Mouse (Mus musculus): ENCODE data around the gene Ip6k3. TPM values are rescaled to one million over a fixed set of nuclear protein-coding genes. Genes with fewer than 3 reads are reported as not detected.

Ip6k3 gene
- polyA plus RNA-seq, 1 experiment from 2014 or later = 0.51 TPM

DNA sequence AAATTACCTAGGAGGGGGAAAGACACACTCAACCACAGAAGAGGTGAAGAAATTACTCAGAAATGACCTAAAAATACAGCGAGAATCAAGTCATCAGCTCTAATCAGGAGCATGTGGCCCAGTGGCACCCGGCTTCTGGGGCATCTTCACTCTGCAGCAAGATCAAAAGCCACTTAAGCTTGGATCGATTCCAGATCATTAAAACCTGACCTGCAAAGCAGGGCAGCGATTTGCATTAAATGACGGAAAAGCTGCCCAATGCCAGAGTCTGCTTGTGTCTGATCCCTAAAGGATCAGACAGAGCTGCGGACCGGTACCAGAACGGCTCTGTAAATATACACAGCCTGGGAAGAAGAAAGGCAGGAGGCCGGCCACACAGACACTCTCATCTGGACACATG, 28.6 kb upstream of the Ip6k3 start:
- no peaks in the 10 kb centered on the region for H3K9me3 ChIP-seq
- H3K4me1 ChIP-seq = peaks cover 44% of the 10 kb centered on the region
- no peaks in the 10 kb centered on the region for H3K27me3 ChIP-seq
- no peak overlapping the region for H3K4me3 ChIP-seq
- 50% methylated on average over 9 of the region's 9 CpGs for WGBS
- H3K27ac ChIP-seq (replicated peaks) = peak overlapping the region; percentile 76
- H3K36me3 ChIP-seq = peaks cover 98% of the 10 kb centered on the region
- no peak overlapping the region for H3K4me2 ChIP-seq (replicated peaks)
- ATAC-seq (ENCODE audit: low FRiP score, low read depth) = no peak
- 0 out of 2 replicates have a peak overlapping the region, but pooled peaks have one; percentile 15 for H3K9ac ChIP-seq (replicated peaks)

DNA sequence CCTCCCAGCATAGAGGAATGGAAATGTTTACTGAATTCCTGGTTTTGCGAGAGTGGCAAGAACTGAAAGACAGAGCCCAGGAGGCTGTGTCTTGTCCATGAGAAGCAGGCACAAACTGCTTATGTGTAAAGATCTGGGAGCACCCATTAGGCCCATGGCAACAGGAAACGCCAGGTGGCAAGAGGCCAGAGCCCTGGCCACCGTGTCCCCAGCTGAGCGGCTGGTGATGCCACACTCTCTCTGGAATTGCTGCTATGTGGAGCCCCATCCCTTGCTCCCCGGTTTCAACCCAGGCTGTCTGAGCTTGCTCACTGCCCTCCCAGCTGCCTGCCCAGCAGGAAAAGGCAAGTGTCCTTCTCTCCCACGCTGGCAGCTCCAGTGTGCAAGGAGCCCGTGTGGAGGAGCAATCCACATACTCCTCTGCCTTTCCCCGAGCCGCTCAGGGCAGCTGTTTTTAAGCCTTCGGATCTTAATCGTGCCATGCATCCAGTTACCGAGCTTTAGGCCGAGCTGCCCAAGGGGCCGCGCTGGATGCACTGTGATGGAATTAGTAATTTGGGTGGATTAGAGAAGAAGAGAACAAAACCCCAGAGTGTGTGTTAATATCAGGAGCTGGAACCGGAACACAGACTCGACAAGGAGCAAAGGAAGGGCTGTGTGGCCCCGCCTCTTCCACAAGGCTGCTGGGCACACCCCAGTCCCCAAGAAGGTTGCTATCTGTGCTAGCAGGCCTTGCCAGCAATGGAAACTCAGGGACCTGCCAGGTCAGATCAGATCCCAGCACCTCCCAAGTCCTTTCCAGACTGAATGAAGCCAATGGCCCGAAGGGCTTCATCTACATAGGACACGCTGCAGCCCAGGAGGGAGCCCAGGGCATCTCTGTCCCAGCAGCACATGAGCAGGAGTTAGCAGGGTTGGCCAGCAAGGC, 26.9 kb upstream of the Ip6k3 start:
- peaks cover 96% of the 10 kb centered on the region for H3K36me3 ChIP-seq
- 43% methylated on average over 20 of the region's 20 CpGs for WGBS
- ATAC-seq (ENCODE audit: low FRiP score, low read depth) = no peak; the same call in 1 of the 2 replicates
- H3K4me2 ChIP-seq (replicated peaks) = no peak overlapping the region
- peak overlapping the region; percentile 76 for H3K27ac ChIP-seq (replicated peaks)
- H3K9me3 ChIP-seq = no peaks in the 10 kb centered on the region
- H3K4me1 ChIP-seq = peaks cover 44% of the 10 kb centered on the region
- H3K9ac ChIP-seq (replicated peaks) = 0 out of 2 replicates have a peak overlapping the region, but pooled peaks have one; percentile 21
- H3K27me3 ChIP-seq = no peaks in the 10 kb centered on the region
- H3K4me3 ChIP-seq = no peak overlapping the region

DNA sequence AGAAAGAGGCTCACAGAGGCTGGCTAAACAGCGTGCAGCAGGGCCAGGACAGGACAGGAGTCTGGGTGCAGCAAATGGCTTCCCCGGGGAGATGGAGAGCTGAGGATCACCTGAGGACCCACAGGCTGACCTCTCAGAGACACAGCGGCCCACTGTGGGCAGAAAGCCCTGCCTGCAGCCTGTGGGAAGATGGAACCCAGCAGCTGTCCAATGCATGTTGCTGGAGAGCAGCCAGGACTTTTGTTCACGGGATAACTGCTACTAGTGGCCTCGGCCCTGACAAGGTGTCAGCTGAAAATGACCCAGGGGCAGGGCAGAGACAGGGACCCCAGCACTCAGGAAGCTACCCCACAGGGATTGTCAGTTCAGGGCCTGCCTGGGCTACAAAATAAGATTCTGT, 24.2 kb upstream of the Ip6k3 start:
- peaks cover 70% of the 10 kb centered on the region for H3K36me3 ChIP-seq

DNA sequence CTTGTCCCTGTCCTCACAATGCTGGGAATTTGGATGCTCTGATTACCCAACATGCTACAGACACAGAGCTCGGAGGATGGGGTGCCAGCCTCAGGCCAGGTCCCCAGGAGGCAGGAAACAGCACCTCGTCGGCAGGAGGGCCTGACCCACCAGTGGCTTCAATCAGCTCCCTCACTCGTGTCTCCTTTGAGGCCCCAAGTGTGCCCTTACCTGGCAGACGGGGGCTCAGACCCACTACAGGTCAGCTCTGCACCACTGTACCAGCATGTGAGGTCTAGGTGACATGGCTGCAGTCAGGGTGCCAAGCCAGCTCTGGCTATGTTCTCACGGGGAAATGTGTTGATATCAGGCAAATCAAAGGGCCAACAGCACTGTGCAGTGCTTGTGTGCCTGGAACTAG, 23.6 kb upstream of the Ip6k3 start:
- Histone ChIP-seq H3K36me3 (peaks cover 65% of the 10 kb centered on the region), H3K4me2 (replicated peaks) (no peak overlapping the region), H3K9ac (replicated peaks) (no peak overlapping the region), H3K27ac (replicated peaks) (no peak overlapping the region), H3K4me3 (no peak overlapping the region), H3K27me3 (no peaks in the 10 kb centered on the region), H3K9me3 (no peaks in the 10 kb centered on the region), H3K4me1 (peaks cover 44% of the 10 kb centered on the region)
- 89% methylated on average over 6 of the region's 6 CpGs for WGBS
- ATAC-seq (ENCODE audit: low FRiP score, low read depth) = no peak

More for the DNA sequence above, 24.2 kb upstream of the Ip6k3 start:
- H3K9ac ChIP-seq (replicated peaks) = no peak overlapping the region
- peaks cover 50% of the 10 kb centered on the region for H3K4me1 ChIP-seq
- no peak overlapping the region for H3K4me3 ChIP-seq
- no peaks in the 10 kb centered on the region for H3K27me3 ChIP-seq
- H3K27ac ChIP-seq (replicated peaks) = no peak overlapping the region
- ATAC-seq (ENCODE audit: low FRiP score, low read depth) = no peak
- H3K4me2 ChIP-seq (replicated peaks) = no peak overlapping the region
- 91% methylated on average over 5 of the region's 5 CpGs for WGBS
- H3K9me3 ChIP-seq = no peaks in the 10 kb centered on the region

DNA sequence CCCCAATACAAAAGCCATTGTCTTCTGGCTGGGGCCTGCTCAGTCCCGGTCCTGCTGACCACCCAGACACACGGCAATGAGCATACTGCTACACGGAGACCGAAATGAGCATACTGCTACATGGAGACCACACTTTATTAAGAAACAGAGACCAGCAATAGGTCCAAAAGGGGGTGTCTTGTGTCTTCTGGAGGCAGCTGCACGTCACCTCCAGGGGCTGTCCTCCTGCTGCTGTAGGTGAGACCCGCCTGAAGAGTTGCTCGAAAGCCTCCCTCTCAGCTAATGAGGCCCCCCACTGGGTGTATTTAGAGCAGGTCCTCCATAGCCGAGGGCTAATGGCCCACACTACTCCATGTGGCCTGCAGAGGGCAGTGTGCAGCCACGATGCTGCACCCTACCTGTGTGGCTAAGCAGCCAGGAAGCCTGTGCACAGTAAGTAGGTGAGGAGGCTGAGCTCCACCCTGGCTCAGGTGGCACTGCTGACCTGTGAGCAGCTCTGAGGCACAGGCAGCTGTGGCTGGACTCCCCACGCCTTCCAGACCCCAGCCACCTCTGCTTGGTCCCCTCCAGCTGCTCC, 22.1 kb upstream of the Ip6k3 start:
- H3K27ac ChIP-seq (replicated peaks) = peak overlapping the region; percentile 30; the same call in 1 of the 2 replicates
- no peaks in the 10 kb centered on the region for H3K27me3 ChIP-seq
- H3K4me2 ChIP-seq (replicated peaks) = no peak overlapping the region
- H3K9me3 ChIP-seq = no peaks in the 10 kb centered on the region
- H3K4me1 ChIP-seq = peaks cover 30% of the 10 kb centered on the region
- H3K4me3 ChIP-seq = no peak overlapping the region
- peaks cover 51% of the 10 kb centered on the region for H3K36me3 ChIP-seq
- ATAC-seq (ENCODE audit: low FRiP score, low read depth) = peak; percentile 72
- H3K9ac ChIP-seq (replicated peaks) = no peak overlapping the region
- 36% methylated on average over 10 of the region's 10 CpGs for WGBS

DNA sequence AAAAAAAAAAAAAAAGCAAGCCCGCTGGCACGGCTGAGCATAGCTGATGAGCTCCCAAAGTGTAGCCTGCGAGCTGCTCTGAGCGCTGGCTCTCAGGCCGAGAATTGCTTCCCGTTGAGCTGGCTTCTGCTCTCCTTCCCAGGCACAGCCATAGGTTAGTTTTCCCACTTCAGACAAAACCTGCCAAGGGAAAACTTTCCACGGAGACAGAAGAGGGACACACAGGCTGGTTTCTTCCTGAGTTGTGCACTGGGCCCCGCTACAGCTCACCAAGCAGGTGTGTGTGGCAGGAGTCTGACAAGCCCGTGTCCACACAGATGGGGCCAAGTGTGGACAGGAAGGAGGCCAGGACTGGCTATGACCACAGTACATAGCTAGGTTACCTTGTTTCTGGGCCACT, 21.3 kb upstream of the Ip6k3 start:
- 82% methylated on average over 9 of the region's 9 CpGs for WGBS

DNA sequence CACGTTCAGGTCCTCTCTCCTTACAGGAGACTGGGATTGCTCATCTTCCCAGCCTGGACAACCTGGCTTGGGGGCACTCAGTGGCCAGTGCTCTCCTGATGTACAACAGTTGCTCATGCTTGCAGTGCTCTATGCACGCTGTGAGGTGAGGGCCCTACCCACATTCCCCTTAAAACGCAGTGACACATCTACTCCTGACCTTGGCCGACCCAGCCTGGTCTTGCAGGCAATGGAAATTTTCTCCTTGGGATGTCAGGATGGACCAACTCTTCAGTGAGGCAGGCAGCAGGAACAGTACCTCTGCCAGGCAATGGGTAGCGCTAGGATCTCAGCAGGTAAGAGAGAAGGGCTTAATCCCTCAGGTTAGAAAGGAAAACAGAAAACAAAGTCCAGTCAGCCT, 19.5 kb upstream of the Ip6k3 start:
- H3K4me3 ChIP-seq = no peak overlapping the region
- ATAC-seq (ENCODE audit: low FRiP score, low read depth) = no peak
- peaks cover 24% of the 10 kb centered on the region for H3K36me3 ChIP-seq
- WGBS = 63% methylated on average over 5 of the region's 5 CpGs
- H3K4me1 ChIP-seq = peaks cover 15% of the 10 kb centered on the region; the same call in 1 of the 2 replicates
- H3K27ac ChIP-seq (replicated peaks) = no peak overlapping the region
- no peaks in the 10 kb centered on the region; the same call in 1 of the 2 replicates for H3K27me3 ChIP-seq
- no peaks in the 10 kb centered on the region for H3K9me3 ChIP-seq
- no peak overlapping the region for H3K4me2 ChIP-seq (replicated peaks)
- H3K9ac ChIP-seq (replicated peaks) = no peak overlapping the region

More for the DNA sequence above, 21.3 kb upstream of the Ip6k3 start:
- Histone ChIP-seq H3K4me1 (peaks cover 21% of the 10 kb centered on the region), H3K27me3 (no peaks in the 10 kb centered on the region), H3K27ac (replicated peaks) (peak overlapping the region; percentile 30; the same call in 1 of the 2 replicates), H3K9ac (replicated peaks) (no peak overlapping the region), H3K9me3 (no peaks in the 10 kb centered on the region), H3K4me2 (replicated peaks) (no peak overlapping the region), H3K4me3 (no peak overlapping the region), H3K36me3 (peaks cover 42% of the 10 kb centered on the region)
- no peak for ATAC-seq (ENCODE audit: low FRiP score, low read depth)

DNA sequence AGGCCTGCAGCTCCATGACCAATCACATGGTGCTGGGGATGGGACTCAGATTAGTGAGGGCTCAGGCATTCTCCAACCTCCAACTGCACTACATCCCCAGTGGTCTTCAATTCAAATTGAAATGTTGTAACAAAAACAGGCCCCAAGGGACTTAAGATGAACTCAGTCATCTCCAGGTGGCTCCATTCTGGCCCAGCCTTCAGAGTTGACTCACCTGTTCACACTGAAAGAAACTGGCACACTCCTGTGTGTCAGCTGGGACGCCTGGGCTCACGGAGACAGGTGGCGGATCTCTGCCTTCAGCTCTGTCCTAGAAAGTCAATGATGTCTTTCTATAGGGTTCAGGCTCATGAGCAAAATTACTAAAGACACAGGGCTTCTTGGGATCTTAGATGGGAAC, 18.5 kb upstream of the Ip6k3 start:
- whole genome bisulfite sequencing = 89% methylated on average over 3 of the region's 3 CpGs

DNA sequence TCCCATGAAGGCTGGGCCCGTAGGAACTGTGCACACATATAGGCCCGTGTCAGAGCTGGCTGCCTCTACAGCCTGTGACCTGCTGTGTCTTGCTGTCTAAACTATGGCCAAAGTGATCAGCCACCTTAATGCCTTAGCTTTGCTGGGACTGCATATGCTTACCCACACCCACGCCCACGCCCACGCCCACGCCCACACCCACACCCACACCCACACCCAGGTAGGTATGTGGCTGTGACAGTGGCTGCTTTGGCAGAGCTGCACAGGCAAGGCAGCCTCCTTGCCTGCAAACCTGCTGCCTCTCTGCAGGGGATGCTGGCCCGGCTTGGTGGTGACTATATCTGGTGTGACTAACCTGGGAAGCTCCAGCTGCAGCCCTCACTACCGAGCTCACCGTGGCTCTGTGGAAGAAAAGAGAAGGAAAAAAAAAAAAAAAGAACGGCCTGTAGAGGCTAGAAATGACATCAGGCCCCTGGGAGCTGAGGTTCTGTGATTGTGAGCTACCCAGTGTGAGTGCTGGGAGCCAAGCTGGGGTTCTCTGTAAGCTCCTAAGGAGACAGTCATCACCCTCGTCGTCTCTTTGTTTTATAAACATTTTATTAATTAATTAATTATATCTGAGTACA, 16.2 kb upstream of the Ip6k3 start:
- no peaks in the 10 kb centered on the region for H3K36me3 ChIP-seq
- H3K9me3 ChIP-seq = no peaks in the 10 kb centered on the region
- 85% methylated on average over 12 of the region's 12 CpGs for WGBS
- no peak overlapping the region for H3K4me3 ChIP-seq
- no peak for ATAC-seq (ENCODE audit: low FRiP score, low read depth)
- H3K9ac ChIP-seq (replicated peaks) = no peak overlapping the region
- peaks cover 10% of the 10 kb centered on the region; the same call in 1 of the 2 replicates for H3K4me1 ChIP-seq
- no peak overlapping the region for H3K27ac ChIP-seq (replicated peaks)
- H3K27me3 ChIP-seq = no peaks in the 10 kb centered on the region; the same call in 1 of the 2 replicates
- H3K4me2 ChIP-seq (replicated peaks) = no peak overlapping the region

More for the DNA sequence above, 18.5 kb upstream of the Ip6k3 start:
- Histone ChIP-seq H3K4me3 (no peak overlapping the region), H3K4me2 (replicated peaks) (no peak overlapping the region), H3K9me3 (no peaks in the 10 kb centered on the region), H3K27me3 (no peaks in the 10 kb centered on the region; the same call in 1 of the 2 replicates), H3K4me1 (peaks cover 15% of the 10 kb centered on the region; the same call in 1 of the 2 replicates), H3K36me3 (peaks cover 14% of the 10 kb centered on the region), H3K9ac (replicated peaks) (no peak overlapping the region), H3K27ac (replicated peaks) (no peak overlapping the region)
- no peak for ATAC-seq (ENCODE audit: low FRiP score, low read depth)

DNA sequence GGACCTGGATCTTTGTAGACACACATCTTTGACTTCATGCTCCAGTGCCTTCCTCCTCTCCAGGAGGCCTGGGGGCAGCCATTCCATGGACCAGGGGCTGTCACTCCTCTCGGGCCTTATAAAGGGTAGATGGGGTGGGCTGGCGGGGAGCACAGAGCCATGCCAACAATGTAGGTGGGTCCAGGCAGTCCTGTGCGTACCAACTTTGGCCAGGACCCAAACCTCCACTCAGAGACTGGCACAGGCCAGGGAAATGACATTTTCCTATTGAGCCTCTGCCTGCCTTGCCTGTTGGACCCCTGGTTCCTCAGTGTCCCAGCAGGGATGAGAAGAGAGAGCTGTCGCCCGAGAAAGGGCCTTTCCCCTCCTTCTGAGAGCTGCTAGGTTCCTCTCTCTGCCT, 14.8 kb upstream of the Ip6k3 start:
- Histone ChIP-seq H3K9ac (replicated peaks) (no peak overlapping the region), H3K4me2 (replicated peaks) (no peak overlapping the region), H3K9me3 (no peaks in the 10 kb centered on the region), H3K4me1 (0 out of 2 replicates have a peak, but pooled peaks cover 6% of the 10 kb centered on the region), H3K36me3 (no peaks in the 10 kb centered on the region), H3K27me3 (no peaks in the 10 kb centered on the region; the same call in 1 of the 2 replicates), H3K4me3 (no peak overlapping the region), H3K27ac (replicated peaks) (no peak overlapping the region)
- WGBS = 78% methylated on average over 5 of the region's 5 CpGs
- ATAC-seq (ENCODE audit: low FRiP score, low read depth) = no peak

DNA sequence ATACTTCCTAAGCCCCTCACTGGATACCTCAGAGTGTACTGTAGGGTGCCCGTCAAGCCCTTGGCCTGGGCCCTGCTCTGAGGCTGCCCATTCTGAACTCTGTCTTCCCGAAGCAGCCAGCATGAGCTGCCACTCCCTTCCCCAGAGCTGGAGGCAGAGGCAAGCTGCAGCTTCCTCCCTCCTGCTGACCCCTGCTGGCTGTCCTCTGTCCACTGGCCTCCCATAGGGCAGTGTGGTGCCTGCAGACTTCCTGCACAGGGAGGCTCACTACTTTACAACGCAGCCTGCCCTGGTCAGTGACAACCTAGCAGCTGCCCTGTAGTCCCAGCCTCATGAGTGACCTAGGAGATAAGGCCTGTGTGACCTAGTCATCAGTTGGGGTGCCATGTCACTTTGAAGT, 14.1 kb upstream of the Ip6k3 start:
- Histone ChIP-seq H3K4me1 (no peaks in the 10 kb centered on the region), H3K4me3 (no peak overlapping the region), H3K27me3 (no peaks in the 10 kb centered on the region; the same call in 1 of the 2 replicates), H3K9me3 (no peaks in the 10 kb centered on the region), H3K4me2 (replicated peaks) (no peak overlapping the region), H3K9ac (replicated peaks) (no peak overlapping the region), H3K36me3 (no peaks in the 10 kb centered on the region), H3K27ac (replicated peaks) (no peak overlapping the region)
- WGBS = 26% methylated on average over 3 of the region's 3 CpGs
- no peak for ATAC-seq (ENCODE audit: low FRiP score, low read depth)
